Comparison of ENCODE assay signal across 8 mouse cellular contexts in genomic region chr1:54925971-54926771, GRCm38 (mm10). TPM values are rescaled to one million over a fixed set of nuclear protein-coding genes. Genes with fewer than 3 reads are reported as not detected.
DNase-seq lines count a peak whose midpoint lies in the region; ATAC-seq lines count a peak whose summit lies in the region.

Ankrd44 (minus strand) TSS chr1:54926387.

- no peaks in the 10 kb centered on the region for H3K36me3 ChIP-seq in forebrain, embryonic 12.5 days (replicated peaks)
- H3K36me3 ChIP-seq in heart, embryonic 15.5 days, result no peaks in the 10 kb centered on the region
- H3K36me3 ChIP-seq in liver, embryonic 15.5 days (replicated peaks), result no peaks in the 10 kb centered on the region
- no peaks in the 10 kb centered on the region for H3K36me3 ChIP-seq in stomach, embryonic 14.5 days (ENCODE audit: control insufficient read depth, insufficient read depth, low read length)

- peak within 1 kb of the TSS; percentile 86 for H3K9ac ChIP-seq in forebrain, embryonic 12.5 days
- peak within 1 kb of the TSS; percentile 92 for H3K9ac ChIP-seq in heart, embryonic 15.5 days
- H3K9ac ChIP-seq in liver, embryonic 15.5 days, result peak within 1 kb of the TSS; percentile 65
- H3K9ac ChIP-seq in stomach, embryonic 14.5 days (replicated peaks; ENCODE audit: low read depth, low read length), result peak within 1 kb of the TSS; percentile 73

- WGBS in forebrain, embryonic 12.5 days, result under 1% methylated on average over 93 of the region's 94 CpGs
- under 1% methylated on average over 86 of the region's 94 CpGs for WGBS in heart, embryonic 15.5 days
- WGBS in liver, embryonic 15.5 days (ENCODE audit: insufficient replicate concordance), result under 1% methylated on average over 84 of the region's 94 CpGs
- under 1% methylated on average over 58 of the region's 94 CpGs for WGBS in stomach, embryonic 14.5 days

- no peaks in the 10 kb centered on the region for H3K9me3 ChIP-seq in forebrain, embryonic 12.5 days
- no peaks in the 10 kb centered on the region for H3K9me3 ChIP-seq in heart, embryonic 15.5 days (replicated peaks)
- H3K9me3 ChIP-seq in liver, embryonic 15.5 days (replicated peaks), result no peaks in the 10 kb centered on the region
- H3K9me3 ChIP-seq in stomach, embryonic 14.5 days (ENCODE audit: control insufficient read depth, low read depth, low read length), result no peaks in the 10 kb centered on the region

- H3K4me2 ChIP-seq in forebrain, embryonic 12.5 days, result peak within 1 kb of the TSS; percentile 88
- H3K4me2 ChIP-seq in heart, embryonic 15.5 days, result peak within 1 kb of the TSS; percentile 95
- peak within 1 kb of the TSS; percentile 83 for H3K4me2 ChIP-seq in liver, embryonic 15.5 days
- H3K4me2 ChIP-seq in stomach, embryonic 14.5 days (replicated peaks; ENCODE audit: low read depth, low read length), result peak within 1 kb of the TSS; percentile 81

- peak; percentile 68 for ATAC-seq in CD4-positive, CD25-positive, alpha-beta regulatory T cell, adult 4 months
- ATAC-seq in forebrain, embryonic 12.5 days (ENCODE audit: low FRiP score), result peak; percentile 95
- peak; percentile 92 for ATAC-seq in heart, embryonic 15.5 days (replicated peaks; ENCODE audit: insufficient number of reproducible peaks, insufficient read depth, low FRiP score, low read depth)
- peak; percentile 85 for ATAC-seq in liver, embryonic 15.5 days (ENCODE audit: insufficient read depth)
- peak; percentile 90 for ATAC-seq in stomach, embryonic 14.5 days (ENCODE audit: insufficient number of reproducible peaks, insufficient read depth, low FRiP score, low read depth)

- peak within 1 kb of the TSS; percentile 83 for H3K27ac ChIP-seq in brown adipose tissue, adult 24 weeks (replicated peaks; ENCODE audit: low read depth, low read length)
- peak within 1 kb of the TSS; percentile 90 for H3K27ac ChIP-seq in forebrain, embryonic 12.5 days
- H3K27ac ChIP-seq in heart, embryonic 15.5 days, result peak within 1 kb of the TSS; percentile 85
- H3K27ac ChIP-seq in liver, embryonic 15.5 days (replicated peaks), result peak within 1 kb of the TSS; percentile 41; the same call in 1 of the 2 replicates
- peak within 1 kb of the TSS; percentile 84 for H3K27ac ChIP-seq in stomach, embryonic 14.5 days (ENCODE audit: low read length)

- H3K4me1 ChIP-seq in brown adipose tissue, adult 24 weeks (ENCODE audit: control insufficient read depth, insufficient read depth, insufficient read length, low read length), result peaks cover 4% of the 10 kb centered on the region
- H3K4me1 ChIP-seq in forebrain, embryonic 12.5 days, result peaks cover 20% of the 10 kb centered on the region
- H3K4me1 ChIP-seq in heart, embryonic 15.5 days (replicated peaks), result peaks cover 38% of the 10 kb centered on the region
- peaks cover 21% of the 10 kb centered on the region for H3K4me1 ChIP-seq in liver, embryonic 15.5 days (replicated peaks)
- H3K4me1 ChIP-seq in stomach, embryonic 14.5 days (ENCODE audit: control insufficient read depth, insufficient read depth, low read length), result peaks cover 11% of the 10 kb centered on the region

- H3K4me3 ChIP-seq in brown adipose tissue, adult 24 weeks (ENCODE audit: insufficient read depth, low read depth, low read length), result peak within 1 kb of the TSS; percentile 81
- H3K4me3 ChIP-seq in forebrain, embryonic 12.5 days (replicated peaks), result peak within 1 kb of the TSS; percentile 79
- peak within 1 kb of the TSS; percentile 88 for H3K4me3 ChIP-seq in heart, embryonic 15.5 days
- H3K4me3 ChIP-seq in liver, embryonic 15.5 days (replicated peaks), result peak within 1 kb of the TSS; percentile 67
- peak within 1 kb of the TSS; percentile 85 for H3K4me3 ChIP-seq in stomach, embryonic 14.5 days (ENCODE audit: low read depth, low read length)

- DNase-seq in kidney, postnatal 14 days, result peak; percentile 90
- DNase-seq in neural tube, embryonic 10.5 days (ENCODE audit: extremely low spot score, low spot score), result peak; percentile 83

- H3K27me3 ChIP-seq in forebrain, embryonic 12.5 days, result peaks cover 19% of the 10 kb centered on the region; the same call in 1 of the 2 replicates
- H3K27me3 ChIP-seq in heart, embryonic 15.5 days, result no peaks in the 10 kb centered on the region
- H3K27me3 ChIP-seq in liver, embryonic 15.5 days, result peaks cover 47% of the 10 kb centered on the region
- no peaks in the 10 kb centered on the region for H3K27me3 ChIP-seq in stomach, embryonic 14.5 days (ENCODE audit: control insufficient read depth, insufficient read depth, low read length)

RNA-seq across cellular contexts. Expression of gene Ankrd44, which starts in this region (rescaled TPM):
- polyA plus RNA-seq in CD4-positive, CD25-positive, alpha-beta regulatory T cell, adult 4 months (2017; shearing (Covaris generic)), result 100 to 1,000 TPM; 167 to 195 TPM
- polyA plus RNA-seq in brown adipose tissue, adult 24 weeks (2012; ENCODE audit: insufficient read depth, insufficient read length, missing spikeins), result 8.4 and 12.5 TPM in 2 replicates
- 19.6 and 21.6 TPM in 2 replicates for polyA plus RNA-seq in forebrain, embryonic 12.5 days (2016; fragmentation: Nextera tagmentation; extraction: Ambion mirVana)
- polyA plus RNA-seq in heart, embryonic 15.5 days (2015; fragmentation: Nextera tagmentation; extraction: Ambion mirVana), result 7.5 and 9.7 TPM in 2 replicates
- polyA plus RNA-seq in liver, embryonic 15.5 days (2015; fragmentation: Nextera tagmentation; extraction: Ambion mirVana), result 3.7 and 4.7 TPM in 2 replicates
- polyA plus RNA-seq in stomach, embryonic 14.5 days (2014; fragmentation: Nextera tagmentation; extraction: Ambion mirVana), result 22.5 and 23.7 TPM in 2 replicates

Comparison
In these comparisons a context has a peak if more than half of its experiments do, and no peak if none do; other contexts are left out.
1. Peak in every context shown above with its lines: DNase-seq, ATAC-seq, H3K4me3 ChIP-seq and H3K27ac ChIP-seq.